Mouse (Mus musculus): ENCODE data around the gene Ttc24.

The Ttc24 gene

DNA sequence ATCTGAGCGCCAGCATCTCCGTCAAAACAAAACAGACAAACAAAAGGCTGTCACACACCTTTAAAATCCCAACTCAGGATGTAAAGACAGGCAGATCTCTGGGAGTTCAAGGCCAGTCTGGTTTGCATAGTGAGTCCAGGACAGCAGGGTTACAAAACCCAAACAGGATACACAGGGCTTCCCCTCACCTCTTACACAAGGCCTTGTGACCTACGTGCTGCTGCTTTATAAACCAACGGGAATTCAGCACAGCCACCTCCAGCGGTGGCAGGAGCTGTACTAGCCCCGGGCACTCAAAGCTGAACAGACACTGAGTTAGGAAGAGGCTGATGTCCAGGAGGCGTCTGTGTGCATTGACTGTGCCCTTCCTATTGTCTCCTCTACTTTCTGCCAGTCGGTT is 663 bp downstream of the Ttc24 start:
- no peak for DNase-seq (ENCODE audit: low spot score)

GRCm38 (mm10) chr3:88074766-88075165 is 3.3 kb downstream of the Ttc24 start:
- no peak for DNase-seq (ENCODE audit: low spot score)

DNA sequence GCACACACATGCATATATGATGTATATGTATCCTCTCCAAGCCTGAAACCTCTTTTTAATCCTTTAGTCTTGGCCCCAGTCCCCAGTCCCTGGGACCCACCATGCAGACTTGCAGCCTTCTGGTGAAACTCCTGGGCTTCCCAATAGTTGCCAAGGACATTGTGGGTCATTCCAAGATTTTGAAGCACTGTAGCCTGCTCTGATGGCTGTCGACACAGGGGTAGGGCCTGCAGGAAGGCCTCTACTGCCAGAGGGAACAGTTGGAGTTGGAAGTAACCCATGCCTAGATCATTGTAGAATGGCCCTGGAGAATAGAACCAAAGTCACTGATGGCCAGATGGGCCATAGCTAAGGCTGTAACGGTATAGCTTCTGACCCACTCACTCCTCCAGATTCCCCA is 3.8 kb downstream of the Ttc24 start:
- no peak for DNase-seq (ENCODE audit: low spot score)

DNA sequence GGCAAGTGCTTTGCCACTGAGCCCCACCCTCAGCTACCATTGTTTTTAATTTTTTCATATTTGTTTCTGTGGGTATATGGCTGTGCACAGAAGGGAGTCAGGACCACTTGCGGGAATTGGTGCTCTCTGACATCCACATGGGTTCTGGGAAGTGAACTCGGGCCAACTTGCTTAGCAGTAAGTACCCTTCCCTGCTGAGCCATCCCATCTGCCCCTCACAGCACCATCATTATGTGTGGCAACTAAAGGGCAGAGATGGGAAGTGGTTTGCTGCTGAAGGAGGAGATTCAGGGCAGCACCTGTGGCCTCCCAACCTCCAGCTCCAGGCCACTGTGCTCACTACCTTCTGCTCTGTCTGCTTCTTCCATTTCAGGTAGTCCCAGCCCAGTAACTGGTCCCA is 4.5 kb downstream of the Ttc24 start:
- no peak for DNase-seq (ENCODE audit: low spot score)

DNA sequence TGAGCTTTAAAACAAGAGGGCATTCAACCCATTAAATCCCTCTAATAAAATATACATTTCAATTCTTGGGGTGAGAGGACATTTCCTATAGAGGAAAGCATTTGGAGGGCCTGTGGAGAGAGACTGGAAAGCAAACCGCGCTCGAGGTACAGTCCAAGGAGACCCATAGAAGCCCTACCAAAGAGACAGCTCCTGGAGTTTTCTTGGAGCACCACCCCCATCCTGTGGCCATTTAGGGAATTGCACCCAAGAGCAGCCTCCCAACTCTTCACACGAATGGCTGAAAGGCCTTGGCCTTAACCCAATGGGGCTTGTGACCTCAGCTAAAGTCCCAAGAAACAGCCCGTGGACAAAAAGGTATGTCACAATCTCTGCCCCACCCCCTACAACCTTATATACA is 6.3 kb downstream of the Ttc24 start:
- peak; percentile 92 for DNase-seq (ENCODE audit: low spot score)

GRCm38 (mm10) chr3:88068386-88068785 is 9.7 kb downstream of the Ttc24 start:
- no peak for DNase-seq (ENCODE audit: low spot score)

- DNase-seq (ENCODE audit: low spot score): peak; percentile 46
Measured at GRCm38 (mm10) chr3:88057902-88058696, 20.0 kb downstream of the Ttc24 start, which contains the start of gene Naxe. Gene Naxe (minus strand): TSS chr3:88058495.

GRCm38 (mm10) chr3:88057030-88057429 is 21.1 kb downstream of the Ttc24 start:
- no peak for DNase-seq (ENCODE audit: low spot score)

DNA sequence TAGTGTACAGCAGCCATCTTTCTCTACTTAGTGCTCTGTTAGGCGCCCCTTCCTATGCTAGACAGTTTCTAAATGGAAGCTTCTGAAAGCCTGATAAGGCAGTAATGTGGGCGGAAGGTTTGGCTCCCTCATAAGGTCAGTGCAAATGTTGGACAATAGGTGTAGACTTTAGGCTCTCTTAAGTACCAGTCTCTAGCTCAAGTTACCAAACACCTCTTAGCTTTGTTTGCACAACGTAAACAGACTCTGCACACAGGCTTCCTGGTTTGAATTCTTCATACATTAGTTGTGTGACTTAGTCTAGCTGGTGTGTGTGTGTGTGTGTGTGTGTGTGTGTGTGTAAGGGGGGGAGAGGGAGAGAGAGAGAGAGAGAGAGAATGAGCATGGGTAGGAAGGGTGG is 28.6 kb downstream of the Ttc24 start:
- DNase-seq (ENCODE audit: low spot score): no peak

DNA sequence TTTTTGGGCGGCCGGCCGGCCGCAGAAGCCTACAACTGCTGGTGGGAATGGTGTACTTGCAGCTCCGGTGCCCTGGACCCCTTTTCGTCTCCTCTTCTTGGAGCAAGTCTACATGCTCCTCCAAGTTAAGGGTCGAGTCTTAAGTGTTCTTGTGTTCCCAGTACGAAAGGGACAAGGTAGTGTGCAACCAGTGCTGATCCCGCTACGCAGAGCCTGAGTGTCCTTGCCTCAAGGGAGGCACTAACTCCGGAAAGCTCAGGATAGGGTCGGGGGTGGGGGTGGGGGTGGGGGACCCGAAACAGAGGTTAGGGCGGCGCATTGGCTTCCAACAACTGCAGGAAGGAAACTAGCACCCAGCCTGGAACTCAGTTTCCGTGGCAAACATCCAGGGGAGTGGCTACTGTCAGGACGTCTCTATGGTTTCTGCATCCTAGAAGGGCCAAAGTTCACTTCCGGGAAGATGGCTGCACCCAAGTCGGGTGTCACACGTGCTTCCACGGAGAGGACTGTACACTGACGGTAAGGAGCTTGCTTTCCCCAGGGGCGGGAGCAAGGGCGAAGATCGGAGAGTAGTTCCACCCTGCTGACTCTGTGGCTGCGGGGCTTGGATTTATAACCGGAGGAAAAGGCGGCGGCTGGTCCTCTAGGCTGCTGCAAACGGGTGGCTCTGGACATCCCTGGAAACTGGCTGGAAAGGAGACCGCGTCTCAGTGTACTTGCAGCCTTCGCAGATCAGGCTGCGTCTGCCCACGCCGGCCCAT is 35.3 kb downstream of the Ttc24 start, which contains the start of gene Gpatch4:
Gpatch4 (plus strand) TSS at position 448 of the 761 bp plus-strand sequence.
- peak; percentile 96 for DNase-seq (ENCODE audit: low spot score)

- no peak for DNase-seq (ENCODE audit: low spot score)
Measured at GRCm38 (mm10) chr3:88035561-88036293, 42.4 kb downstream of the Ttc24 start.

DNA sequence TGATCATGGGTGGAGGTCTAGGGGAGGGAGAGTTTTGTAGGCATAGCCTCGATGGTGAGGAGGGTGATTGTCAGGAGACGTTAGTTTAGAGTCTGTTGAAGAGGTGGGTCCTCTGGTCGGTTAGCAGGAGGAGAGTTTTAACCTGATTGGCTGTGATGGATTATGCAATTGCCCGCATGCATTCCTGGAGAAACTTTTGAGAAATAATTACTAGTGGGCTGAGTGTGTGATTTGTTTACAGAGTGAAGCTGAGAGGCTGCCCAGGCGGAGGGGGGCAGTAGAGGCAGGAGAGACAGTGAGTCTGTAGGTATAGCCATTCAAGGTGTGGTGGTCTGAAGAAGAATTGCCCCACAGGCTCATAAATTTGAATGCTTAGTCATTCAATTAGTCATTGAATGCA is 44.6 kb downstream of the Ttc24 start:
- DNase-seq (ENCODE audit: low spot score): no peak

DNA sequence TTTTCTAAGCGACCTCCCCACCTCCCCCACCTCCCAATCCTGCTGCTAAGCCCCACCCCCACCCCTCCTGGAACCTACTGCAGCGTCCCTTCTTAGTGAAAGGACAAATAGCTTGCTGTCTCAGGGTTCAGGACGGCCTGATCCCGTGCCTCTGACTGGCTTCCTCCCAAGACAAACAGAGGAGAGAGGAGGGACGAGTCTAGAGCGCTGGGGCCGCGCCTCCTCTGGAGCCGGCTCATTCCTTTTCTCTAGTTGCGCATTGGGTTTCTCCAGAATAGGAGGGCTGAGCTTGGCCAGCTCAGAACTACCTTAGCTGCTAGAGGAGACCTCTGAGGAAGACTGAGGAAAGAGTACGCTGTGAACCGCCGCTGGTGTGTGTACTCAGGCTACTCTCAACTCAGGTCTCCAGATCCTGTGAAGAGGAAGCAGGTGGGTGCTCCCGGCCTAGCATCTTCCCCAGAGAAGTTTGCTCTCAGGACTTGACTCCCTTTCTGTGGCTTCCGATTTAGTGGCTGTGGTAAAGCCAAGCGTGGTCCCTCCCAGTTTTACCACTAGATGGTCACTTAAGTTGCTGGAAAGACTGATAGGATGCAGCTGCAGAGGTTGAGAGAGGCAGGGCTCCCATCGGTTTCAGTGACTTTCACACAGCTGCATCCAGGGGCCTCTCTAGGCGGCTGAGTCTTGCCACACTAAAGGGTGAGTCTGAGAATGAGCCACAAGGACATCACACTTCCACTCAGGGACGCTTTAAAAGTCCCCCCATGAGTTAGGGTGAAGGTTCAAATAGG is 47.3 kb downstream of the Ttc24 start:
- DNase-seq (ENCODE audit: low spot score): no peak

DNA sequence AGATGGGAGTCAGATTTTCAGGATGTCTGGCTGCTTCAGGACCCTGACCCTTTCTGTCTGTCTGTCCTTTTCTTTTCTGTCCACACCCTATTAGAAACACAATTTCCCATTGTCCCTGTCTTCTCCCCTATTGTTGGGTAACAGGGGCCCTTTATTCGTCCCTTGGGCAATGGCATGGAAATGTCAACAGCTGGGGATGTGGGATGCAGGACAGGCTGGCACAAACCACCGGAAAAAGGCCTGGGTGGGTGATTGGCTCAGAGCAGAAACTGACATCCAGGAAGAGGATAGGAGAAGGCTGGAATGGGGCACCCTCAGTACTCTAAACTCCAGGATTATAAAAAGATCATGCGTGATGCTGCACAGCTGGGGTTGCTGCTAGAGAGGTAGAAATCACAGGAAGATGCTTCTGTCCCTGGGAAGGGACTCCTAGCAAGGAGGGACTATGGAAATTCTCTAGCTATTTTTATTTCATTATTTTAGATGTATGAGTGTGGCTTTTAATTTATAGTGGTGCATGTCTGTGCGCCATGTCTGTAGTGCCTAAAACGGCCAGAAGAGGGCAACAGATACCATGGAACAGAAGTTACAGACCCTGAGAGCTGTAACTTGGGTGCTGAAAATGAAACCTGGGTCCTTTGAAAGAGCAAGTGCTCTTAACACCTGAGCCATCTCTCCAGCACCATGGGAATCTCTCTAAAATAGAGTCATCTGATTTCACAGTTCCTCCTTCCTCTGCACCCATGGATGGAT is 50.5 kb downstream of the Ttc24 start, which contains the start of gene Hapln2:
Hapln2 (minus strand) TSS at position 150 of the 753 bp plus-strand sequence.
- no peak for DNase-seq (ENCODE audit: low spot score)

DNA sequence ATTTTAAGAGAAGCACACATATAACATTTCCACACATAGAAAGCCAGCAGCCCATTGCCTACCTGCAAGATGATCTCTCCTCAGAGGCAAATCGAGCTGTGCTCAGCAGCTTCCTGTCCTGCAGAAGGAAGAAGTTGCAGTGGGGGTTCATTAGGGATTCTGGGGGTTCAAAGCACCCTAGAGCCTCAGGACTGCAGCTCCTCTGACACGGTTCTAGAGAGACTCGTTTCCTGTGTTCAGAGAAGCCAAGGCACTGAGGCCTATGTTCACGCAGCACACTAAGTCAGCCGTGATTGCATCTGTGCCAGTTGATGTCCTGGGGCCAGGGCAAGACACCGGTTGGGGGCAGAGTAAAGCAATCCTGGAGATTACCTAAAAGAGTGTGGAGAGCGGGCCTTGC is 51.3 kb downstream of the Ttc24 start:
- DNase-seq (ENCODE audit: low spot score): no peak

DNA sequence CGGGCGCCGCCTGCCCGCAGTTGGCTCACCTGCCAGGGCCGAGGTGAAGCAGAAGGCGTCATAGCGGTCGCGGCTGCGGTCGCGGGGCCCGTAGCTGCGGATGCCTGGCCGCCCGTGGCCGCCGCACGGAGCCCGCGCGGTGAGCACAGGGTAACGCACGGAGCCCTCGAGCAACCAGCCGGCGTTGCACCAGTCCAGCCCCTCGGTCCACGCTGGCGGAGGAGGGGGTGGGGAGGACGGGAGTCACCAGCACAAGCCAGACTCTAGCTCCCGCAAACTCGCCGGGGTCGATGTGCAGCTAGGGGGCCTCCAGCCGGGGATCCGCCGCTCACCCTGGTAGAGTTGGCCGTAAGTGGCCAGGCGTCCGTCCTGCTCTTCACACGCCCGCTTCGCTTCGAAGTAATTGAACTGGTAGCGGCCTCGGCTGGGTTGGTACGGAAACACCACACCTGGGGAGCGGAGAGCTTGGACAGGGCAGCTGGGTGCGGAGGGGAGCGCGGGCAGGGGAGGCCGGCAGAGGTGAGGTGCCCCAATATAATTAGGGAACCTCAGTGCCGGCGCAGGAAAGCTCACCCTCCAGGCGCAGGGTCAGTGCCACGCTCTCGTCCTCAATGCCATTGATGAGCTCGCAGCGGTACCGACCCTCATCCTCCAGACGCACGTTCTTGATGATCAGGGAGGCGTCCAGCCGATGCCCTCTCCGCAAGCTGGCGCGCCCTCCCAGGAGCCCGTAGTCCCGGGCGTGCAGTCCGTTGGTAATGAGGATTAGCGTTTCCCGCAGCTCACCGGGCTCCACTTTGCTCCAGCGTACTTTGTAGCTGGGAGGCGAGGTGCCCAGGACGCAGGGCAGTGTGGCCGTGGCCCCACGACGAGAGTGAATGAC is 54.7 kb downstream of the Ttc24 start:
- no peak for DNase-seq (ENCODE audit: low spot score)

GRCm38 (mm10) chr3:88022322-88023191 is 55.5 kb downstream of the Ttc24 start:
- DNase-seq (ENCODE audit: low spot score): peak; percentile 65

All from layer of hippocampus, adult 9-10 months (tissue).